Mouse (Mus musculus) myocyte (in vitro differentiated cells): ENCODE results near the gene Calhm4. TPM values are rescaled to one million over a fixed set of nuclear protein-coding genes. Genes with fewer than 3 reads are reported as not detected.

Source experiments
- H3K27me3 ChIP-seq: one replicate; pipeline ENCODE4 v1.6.1; 2011; ENCODE audit not compliant: control insufficient read depth, insufficient read depth, insufficient read length
- H3K36me3 ChIP-seq: one replicate; pipeline ENCODE4 v1.6.1; 2011; ENCODE audit not compliant: control insufficient read depth, insufficient read depth
- H3K4me2 ChIP-seq: one replicate; pipeline ENCODE4 v1.6.1; 2011; ENCODE audit warnings: low read depth, control low read depth
- H3K4me3 ChIP-seq: one replicate; pipeline ENCODE4 v1.5.1; 2011; ENCODE audit warnings: mild to moderate bottlenecking, control low read depth, moderate library complexity
- H3K79me2 ChIP-seq: one replicate; pipeline ENCODE4 v1.6.1; 2011; ENCODE audit not compliant: control insufficient read depth, insufficient read depth
- H3ac ChIP-seq: one replicate; pipeline ENCODE4 v1.6.1; 2011; ENCODE audit not compliant: control insufficient read depth, insufficient read length
- CEBPB ChIP-seq: IDR thresholded peaks from 2 replicates; pipeline ENCODE4 v1.6.1; 2011; ENCODE audit warnings: mild to moderate bottlenecking, moderate library complexity; ENCODE audit not compliant: poor library complexity, insufficient read depth, severe bottlenecking
- E2F4 ChIP-seq: IDR thresholded peaks from one replicate; pipeline ENCODE4 v1.6.1; 2011; ENCODE audit warnings: mild to moderate bottlenecking, control low read depth, moderate library complexity; ENCODE audit not compliant: insufficient read depth
- MAX ChIP-seq: IDR thresholded peaks from one replicate; pipeline ENCODE4 v1.6.1; 2011; ENCODE audit warnings: low read depth, mild to moderate bottlenecking, control low read depth
- MYOD1 ChIP-seq, 3 experiments: IDR thresholded peaks; one replicate each; pipeline ENCODE4 v1.6.1; 2011; ENCODE audit warnings: control low read depth in 2 of 3, low read depth in 2 of 3, mild to moderate bottlenecking in 2 of 3, moderate library complexity in 1 of 3; ENCODE audit not compliant: insufficient read length in 2 of 3, control insufficient read depth in 1 of 3
- MYOG ChIP-seq, 3 experiments: IDR thresholded peaks; one replicate each; pipeline ENCODE4 v1.6.1; 2011; ENCODE audit warnings: control low read depth in 2 of 3, low read depth in 2 of 3, mild to moderate bottlenecking in 2 of 3; ENCODE audit not compliant: insufficient read length in 2 of 3, control insufficient read depth in 1 of 3, insufficient read depth in 1 of 3
- POLR2A ChIP-seq: IDR thresholded peaks from one replicate; pipeline ENCODE4 v1.6.1; 2011; ENCODE audit warnings: low read depth, mild to moderate bottlenecking, control low read depth, moderate library complexity; ENCODE audit not compliant: insufficient read length
- POLR2AphosphoS2 ChIP-seq: IDR thresholded peaks from one replicate; pipeline ENCODE4 v1.6.1; 2011; ENCODE audit warnings: low read depth, control low read depth; ENCODE audit not compliant: insufficient read length
- REST ChIP-seq: IDR thresholded peaks from one replicate; pipeline ENCODE4 v1.6.1; 2011; ENCODE audit warnings: mild to moderate bottlenecking, control low read depth, moderate library complexity; ENCODE audit not compliant: insufficient read depth, insufficient read length
- SRF ChIP-seq: IDR thresholded peaks from one replicate; pipeline ENCODE4 v1.6.1; 2011; ENCODE audit warnings: low read depth; ENCODE audit not compliant: control insufficient read depth, insufficient read length
- TCF12 ChIP-seq: IDR thresholded peaks from one replicate; pipeline ENCODE4 v1.6.1; 2011; ENCODE audit warnings: mild to moderate bottlenecking, control low read depth; ENCODE audit not compliant: poor library complexity, insufficient read depth, severe bottlenecking
- TCF3 ChIP-seq: IDR thresholded peaks from one replicate; pipeline ENCODE4 v1.6.1; 2011; ENCODE audit warnings: low read depth, control low read depth; ENCODE audit not compliant: insufficient read length
- USF1 ChIP-seq: IDR thresholded peaks from one replicate; pipeline ENCODE4 v1.6.1; 2011; ENCODE audit warnings: low read depth, mild to moderate bottlenecking, control low read depth, moderate library complexity
- polyA plus RNA-seq: library from polyadenylated mRNA; unstranded; fragments of >200 nt; fragmentation: generic; extraction: Trizol; gene quantifications from one replicate; pipeline ENCODE4 v1.2.1, GENCODE M21; 2012; ENCODE audit warnings: missing spikeins

Gene Calhm4
- polyA plus RNA-seq, 1 experiment, result not detected

- H3K4me2 ChIP-seq, result no peak overlapping the region
- TF ChIP-seq REST (no peak), CEBPB (no peak), MYOD1 (IDR thresholded peaks at IDR 0.05; ENCODE audit: control insufficient read depth in 1 of 3, insufficient read length in 2 of 3, low read depth in 2 of 3) (no peak), POLR2A (no peak), USF1 (no peak)
- H3K36me3 ChIP-seq, result no peaks in the 10 kb centered on the region
- no peaks in the 10 kb centered on the region for H3K27me3 ChIP-seq
- no peaks in the 10 kb centered on the region for H3K79me2 ChIP-seq
- H3ac ChIP-seq, result no peak overlapping the region
- H3K4me3 ChIP-seq, result no peak overlapping the region
Measured at GRCm38 (mm10) chr10:34086514-34086913, 42.4 kb upstream of the Calhm4 start.

GRCm38 (mm10) chr10:34074522-34075200 lies 30.6 kb upstream of the Calhm4 start:
- Histone ChIP-seq H3K79me2 (no peaks in the 10 kb centered on the region), H3ac (no peak overlapping the region), H3K4me3 (no peak overlapping the region), H3K4me2 (no peak overlapping the region), H3K36me3 (no peaks in the 10 kb centered on the region), H3K27me3 (no peaks in the 10 kb centered on the region)
- TF ChIP-seq TCF3 (no peak), REST (no peak), USF1 (no peak), SRF (no peak), MAX (no peak), TCF12 (no peak), E2F4 (no peak), POLR2AphosphoS2 (no peak), MYOD1 (IDR thresholded peaks at IDR 0.05; ENCODE audit: control insufficient read depth in 1 of 3, insufficient read length in 2 of 3, low read depth in 2 of 3) (no peak), POLR2A (no peak), CEBPB (no peak), MYOG (IDR thresholded peaks at IDR 0.05; ENCODE audit: control insufficient read depth in 1 of 3, insufficient read depth in 1 of 3, insufficient read length in 2 of 3, low read depth in 2 of 3) (no peak)

- Histone ChIP-seq H3ac (no peak overlapping the region), H3K27me3 (no peaks in the 10 kb centered on the region), H3K4me3 (no peak overlapping the region), H3K4me2 (peak overlapping the region; percentile 55), H3K79me2 (no peaks in the 10 kb centered on the region), H3K36me3 (no peaks in the 10 kb centered on the region)
- TF ChIP-seq E2F4 (no peak), USF1 (no peak), POLR2A (no peak), MYOD1 (IDR thresholded peaks at IDR 0.05; ENCODE audit: control insufficient read depth in 1 of 3, insufficient read length in 2 of 3, low read depth in 2 of 3) (no peak)
Measured at GRCm38 (mm10) chr10:34071650-34072049, 27.5 kb upstream of the Calhm4 start.

GRCm38 (mm10) chr10:34070999-34071492 lies 26.9 kb upstream of the Calhm4 start:
- TF ChIP-seq USF1 (no peak), POLR2A (no peak)
- Histone ChIP-seq H3K36me3 (no peaks in the 10 kb centered on the region), H3K79me2 (no peaks in the 10 kb centered on the region), H3ac (no peak overlapping the region), H3K27me3 (no peaks in the 10 kb centered on the region), H3K4me3 (no peak overlapping the region), H3K4me2 (peak overlapping the region; percentile 55)

- Histone ChIP-seq H3ac (no peak overlapping the region), H3K4me3 (no peak overlapping the region), H3K36me3 (no peaks in the 10 kb centered on the region), H3K27me3 (no peaks in the 10 kb centered on the region), H3K79me2 (no peaks in the 10 kb centered on the region), H3K4me2 (no peak overlapping the region)
- no peak for TF ChIP-seq TCF12
- no peak for TF ChIP-seq POLR2AphosphoS2
- no peak for TF ChIP-seq POLR2A
- TF ChIP-seq MYOG (IDR thresholded peaks at IDR 0.05; ENCODE audit: control insufficient read depth in 1 of 3, insufficient read depth in 1 of 3, insufficient read length in 2 of 3, low read depth in 2 of 3), result no peak
- TF ChIP-seq USF1, result no peak
- no peak for TF ChIP-seq MAX
- TF ChIP-seq MYOD1 (IDR thresholded peaks at IDR 0.05; ENCODE audit: control insufficient read depth in 1 of 3, insufficient read length in 2 of 3, low read depth in 2 of 3), result no peak
- no peak for TF ChIP-seq CEBPB
- TF ChIP-seq TCF3, result no peak
- TF ChIP-seq SRF, result no peak
- no peak for TF ChIP-seq REST
- no peak for TF ChIP-seq E2F4
Measured at GRCm38 (mm10) chr10:34069606-34070005, 25.5 kb upstream of the Calhm4 start.
